Mouse (Mus musculus): ENCODE measurements around the gene Nsun7. TPM values are rescaled to one million over a fixed set of nuclear protein-coding genes. Genes with fewer than 3 reads are reported as not detected.
"Not testable (repeated sequence)": the region's sequence is repeated elsewhere in the genome, so short reads cannot be mapped to it uniquely, and the experiment has no call there.

Gene Nsun7
- under 1 TPM; 0.39 to 0.48 TPM for total RNA-seq (2021)
- long read RNA-seq, experiment 1, partial matches to known transcripts = 1 of 2 reads
- long read RNA-seq, experiment 1, other reads (novel, unspliced or antisense) = 1 of 2 reads
- long read RNA-seq, experiment 2 = 0 reads

GRCm38 (mm10) chr5:66259756-66260448 lies at the start of gene Nsun7:
Nsun7 (plus strand) TSS chr5:66259897.
- peak; percentile 93 for DNase-seq

DNA sequence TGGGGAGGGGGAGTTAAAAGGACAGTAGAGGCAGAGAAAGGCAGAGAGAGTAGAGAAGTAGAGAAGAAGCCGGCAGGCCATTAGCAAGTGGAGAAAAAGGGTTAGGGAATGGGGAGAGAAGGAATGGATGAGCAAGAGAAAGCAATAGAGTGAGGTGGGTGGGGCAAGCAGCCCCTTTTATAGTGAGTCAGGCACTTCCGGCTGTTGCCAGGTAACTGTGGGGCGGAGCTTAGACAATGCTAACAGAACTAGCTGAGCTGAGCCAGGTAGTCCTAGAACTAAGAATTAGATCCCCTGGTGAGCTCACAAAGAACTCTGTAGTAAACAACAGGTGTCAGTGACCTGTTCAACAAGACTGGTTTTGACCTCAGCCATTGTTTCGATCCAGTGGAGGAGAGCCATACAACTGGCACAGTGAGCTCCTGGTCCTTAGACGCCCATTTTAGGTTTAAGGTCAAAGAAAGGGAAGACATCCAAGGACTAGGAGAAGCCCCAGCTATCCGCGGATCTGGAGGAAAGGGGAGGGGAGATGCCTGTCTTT lies 45.2 kb upstream of the Nsun7 start:
- DNase-seq = no peak

DNA sequence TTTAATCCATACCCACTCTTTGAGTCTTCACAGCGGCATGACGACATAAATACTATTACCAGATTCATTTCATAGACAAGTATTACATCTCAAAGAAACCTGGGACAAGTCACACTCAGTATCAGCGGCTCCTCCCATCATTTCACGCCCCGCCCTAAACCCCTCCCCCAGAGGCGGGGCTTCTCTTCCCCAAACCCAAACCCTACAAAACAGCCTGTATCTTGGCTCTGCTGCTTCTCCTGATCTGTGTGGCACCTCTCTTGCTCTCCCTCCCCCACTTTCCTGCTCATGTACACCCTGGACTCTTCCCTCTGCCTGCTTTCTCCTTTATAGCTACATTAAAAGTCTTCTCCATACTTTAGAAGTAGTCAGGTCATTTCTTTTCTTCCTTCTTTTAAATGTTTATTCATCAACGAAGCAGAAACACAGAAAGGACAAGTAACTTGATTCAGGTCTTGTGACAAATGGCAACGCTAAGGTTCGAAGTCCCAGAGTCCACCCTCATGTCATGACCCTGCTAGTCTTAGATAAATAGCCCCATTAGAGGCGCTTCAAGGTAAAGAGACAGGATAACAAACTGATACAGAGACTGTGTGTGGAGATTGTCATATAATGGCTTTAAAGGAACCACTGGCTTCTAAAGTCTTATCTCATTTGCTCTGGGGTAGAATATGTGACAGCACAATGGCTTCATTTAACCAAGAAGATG lies 44.0 kb upstream of the Nsun7 start:
- no peak for DNase-seq

- no peak for DNase-seq
Observed at GRCm38 (mm10) chr5:66219692-66220091, 40.0 kb upstream of the Nsun7 start.

- no peak for DNase-seq
Observed at GRCm38 (mm10) chr5:66220620-66221019, 39.1 kb upstream of the Nsun7 start.

DNA sequence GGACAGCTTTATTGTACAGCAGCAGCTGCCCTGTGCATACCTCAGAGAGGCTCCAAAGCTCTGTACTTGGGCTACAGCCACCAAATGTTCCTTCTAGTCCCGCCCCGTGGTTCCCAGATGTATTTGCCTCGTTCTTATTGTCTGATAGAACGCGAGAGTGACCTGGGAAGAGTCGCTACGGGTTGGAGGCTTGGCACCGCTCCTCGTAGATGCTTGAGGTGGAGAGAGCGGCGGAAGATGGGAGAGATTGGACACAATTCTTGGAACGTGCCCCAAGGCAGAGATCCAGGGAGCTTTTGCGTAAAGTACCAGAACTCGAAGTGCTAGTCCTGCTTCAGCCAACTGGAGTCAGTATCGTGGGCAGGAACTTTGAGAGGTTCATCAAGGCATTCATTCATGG lies 36.8 kb upstream of the Nsun7 start:
- DNase-seq = no peak

DNA sequence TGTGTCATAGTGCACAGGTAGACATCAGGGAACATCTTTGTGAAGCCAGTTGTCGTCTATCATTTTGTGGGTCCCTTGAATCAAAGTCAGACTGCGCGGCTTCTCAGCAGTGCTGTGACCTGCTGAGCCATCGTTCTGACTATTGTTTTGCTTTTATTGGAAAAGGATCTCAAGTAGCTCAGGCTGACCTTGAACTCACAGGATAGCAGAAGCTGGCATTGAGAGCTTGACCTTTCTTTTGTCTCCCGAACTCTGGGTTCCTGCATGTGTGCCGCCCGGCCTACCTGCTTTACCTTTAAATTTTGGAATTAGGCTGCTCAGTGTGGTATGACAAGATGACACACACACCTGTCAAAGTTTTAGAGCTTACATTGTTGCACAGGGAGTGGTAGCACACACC lies 33.2 kb upstream of the Nsun7 start:
- no peak for DNase-seq

- DNase-seq = no peak
Observed at GRCm38 (mm10) chr5:66231660-66232269, 27.9 kb upstream of the Nsun7 start.

DNA sequence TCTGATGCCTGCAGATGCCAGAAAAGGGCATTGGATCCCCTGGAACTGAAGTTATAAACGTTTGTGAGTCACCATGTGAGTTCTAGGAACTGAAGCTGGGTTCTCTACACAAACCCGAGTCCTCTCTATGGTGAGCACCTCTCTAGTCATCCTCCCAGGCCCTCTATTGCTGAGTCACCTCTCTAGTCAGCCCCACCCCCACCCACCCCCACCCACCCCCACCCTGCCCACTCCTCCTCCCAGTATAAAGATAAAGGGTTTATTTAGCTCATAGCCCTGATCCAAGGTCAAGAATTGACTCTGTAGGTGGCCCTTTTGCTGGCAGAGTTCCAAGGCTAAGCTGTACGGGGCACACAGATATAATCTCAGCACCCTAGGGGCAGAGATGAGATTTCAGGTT lies 27.2 kb upstream of the Nsun7 start:
- DNase-seq = peak; percentile 26

GRCm38 (mm10) chr5:66241894-66242293 lies 17.8 kb upstream of the Nsun7 start:
- DNase-seq = peak; percentile 39

DNA sequence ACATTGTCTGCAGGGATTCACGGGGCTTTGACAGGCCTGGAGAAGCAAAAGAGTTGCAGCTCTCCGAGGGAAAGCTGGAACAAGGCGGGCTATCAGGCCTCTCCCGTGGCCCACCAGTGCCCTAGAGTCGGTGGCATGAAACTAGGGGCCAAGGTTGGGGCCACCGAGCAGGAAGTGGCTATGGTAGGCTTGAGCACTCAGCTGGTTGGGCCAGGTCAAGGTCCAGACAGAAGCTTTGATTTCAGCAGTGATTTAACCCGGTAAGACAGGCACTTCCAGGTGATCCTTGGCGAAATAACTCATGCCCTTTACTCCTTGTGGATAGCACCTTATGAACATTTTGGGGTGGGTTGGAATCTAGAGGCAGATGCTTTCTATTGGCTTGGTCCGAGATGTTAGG lies 16.2 kb upstream of the Nsun7 start:
- no peak for DNase-seq

DNA sequence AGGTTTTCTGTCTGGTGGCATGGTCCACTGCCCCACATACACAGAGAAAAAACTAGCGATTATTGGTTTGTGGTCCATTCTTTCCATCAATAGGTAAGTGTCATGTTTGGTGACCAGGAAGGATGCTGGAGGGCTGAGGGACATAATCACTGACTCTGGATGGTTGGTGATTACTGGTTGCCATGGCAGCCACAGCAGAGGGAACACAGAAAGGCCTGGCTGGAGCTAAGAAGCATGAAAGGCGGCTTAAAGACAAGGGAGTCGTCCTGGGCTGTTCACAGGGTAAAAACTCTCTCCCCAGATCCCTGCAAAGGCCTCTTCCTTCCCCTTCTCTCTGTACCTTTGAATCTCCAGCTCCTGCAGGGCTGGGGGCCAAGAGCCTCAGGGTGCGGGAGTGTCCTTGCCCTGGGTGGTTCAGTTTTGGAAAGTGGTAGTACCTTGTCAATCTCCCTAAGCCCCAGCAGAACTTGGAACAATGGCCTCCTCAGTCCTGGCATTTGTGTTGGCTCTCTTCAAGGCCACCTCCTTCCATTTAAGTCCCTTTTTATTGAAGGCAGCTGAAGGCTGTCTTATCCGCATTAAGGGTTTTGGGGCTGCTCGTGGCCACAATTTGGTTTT lies 15.5 kb upstream of the Nsun7 start:
- DNase-seq = no peak

DNA sequence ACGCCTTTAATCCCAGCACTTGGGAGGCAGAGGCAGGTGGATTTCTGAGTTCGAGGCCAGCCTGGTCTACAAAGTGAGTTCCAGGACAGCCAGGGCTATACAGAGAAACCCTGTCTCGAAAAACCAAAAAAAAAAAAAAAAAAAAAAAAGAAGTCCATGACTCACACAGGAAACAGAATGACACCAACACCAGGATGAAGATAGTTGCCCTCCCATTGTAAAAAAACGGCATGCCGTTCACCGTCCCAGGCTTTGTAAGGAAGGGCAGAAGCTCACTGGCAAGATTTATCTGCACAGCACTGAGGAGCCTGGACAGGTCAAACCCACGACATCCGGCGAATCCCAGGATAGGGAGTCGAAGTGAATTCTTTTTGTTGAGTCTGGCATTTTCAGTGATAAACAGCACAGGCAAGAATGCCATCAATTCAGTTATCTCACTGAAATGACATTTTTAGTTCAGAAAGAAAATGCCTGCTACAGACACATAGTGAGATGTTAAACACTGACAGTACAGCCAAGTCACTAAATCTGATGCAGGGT lies 13.7 kb upstream of the Nsun7 start:
- DNase-seq = peak; percentile 45

DNA sequence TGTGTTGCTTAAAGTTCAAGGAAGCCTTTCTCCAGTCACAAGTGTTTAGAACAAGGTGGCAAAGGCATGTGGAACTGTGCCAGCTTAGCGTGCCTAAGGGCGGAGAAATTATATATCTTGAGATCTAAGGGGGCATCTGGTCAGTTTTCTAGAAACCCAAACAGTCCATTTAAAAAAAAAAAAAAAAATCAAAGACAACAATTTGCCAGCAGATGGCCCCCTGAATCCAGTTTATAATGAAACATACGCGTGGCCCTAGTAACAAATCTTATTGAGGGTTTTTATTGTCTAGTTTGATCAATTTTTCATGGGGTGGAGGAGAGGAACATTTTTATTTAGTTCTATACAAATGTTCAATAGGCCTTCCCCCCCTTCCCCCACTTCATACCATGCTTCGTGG lies 6.5 kb upstream of the Nsun7 start:
- DNase-seq = no peak

- DNase-seq = no peak
Observed at GRCm38 (mm10) chr5:66255044-66255443, 4.7 kb upstream of the Nsun7 start.

DNA sequence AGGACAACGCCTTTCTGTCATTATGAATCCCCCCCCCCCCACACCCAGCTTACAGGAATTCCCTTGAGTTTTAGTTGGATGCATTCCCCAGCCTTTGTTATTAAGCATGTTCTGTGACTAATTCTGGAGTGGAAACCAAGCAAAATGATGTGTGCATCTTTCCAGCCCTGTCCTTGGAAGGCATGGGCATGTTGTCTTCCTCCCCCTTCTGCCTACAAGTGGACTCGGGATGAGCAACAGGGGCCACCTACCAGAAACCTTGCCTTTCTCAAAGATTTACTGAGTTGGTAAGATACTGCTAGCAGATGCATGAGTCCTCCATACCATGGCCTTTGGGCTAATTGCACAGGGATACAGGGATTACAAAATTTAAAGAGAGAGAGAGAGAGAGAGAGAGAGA lies 697 bp upstream of the Nsun7 start:
- DNase-seq = no peak

DNA sequence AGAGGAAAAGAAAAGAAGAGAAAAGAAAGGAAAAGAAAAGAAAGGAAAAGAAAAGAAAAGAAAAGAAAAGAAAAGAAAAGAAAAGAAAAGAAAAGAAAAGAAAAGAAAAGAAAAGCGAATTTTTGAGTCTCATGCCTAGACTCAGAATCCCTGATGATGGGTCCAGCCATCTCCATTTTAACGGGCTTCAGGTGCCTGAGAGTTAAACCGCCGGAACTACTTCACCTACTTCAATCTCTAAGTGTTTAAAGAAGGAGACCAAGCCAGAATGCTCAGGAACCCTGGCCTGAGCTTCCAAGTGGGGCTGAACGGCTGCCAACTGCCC lies 304 bp upstream of the Nsun7 start:
- DNase-seq = not testable (repeated sequence)

DNA sequence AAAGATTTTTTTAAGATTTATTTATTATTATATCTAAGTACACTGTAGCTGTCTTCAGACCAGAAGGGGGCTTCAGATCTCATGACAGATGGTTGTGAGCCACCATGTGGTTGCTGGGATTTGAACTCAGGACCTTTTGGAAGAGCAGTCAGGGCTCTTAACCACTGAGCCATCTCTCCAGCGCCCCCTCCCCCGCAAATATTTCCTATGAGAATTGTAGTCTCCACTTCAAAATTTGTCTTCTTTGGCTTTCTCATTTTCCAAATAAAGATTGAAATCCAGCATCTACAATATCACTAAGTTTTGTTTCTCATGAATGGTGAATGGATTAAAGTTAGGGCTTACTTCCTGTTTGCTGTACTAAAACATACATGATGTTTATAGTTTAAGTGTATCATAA lies 2.8 kb downstream of the Nsun7 start:
- DNase-seq = no peak

DNA sequence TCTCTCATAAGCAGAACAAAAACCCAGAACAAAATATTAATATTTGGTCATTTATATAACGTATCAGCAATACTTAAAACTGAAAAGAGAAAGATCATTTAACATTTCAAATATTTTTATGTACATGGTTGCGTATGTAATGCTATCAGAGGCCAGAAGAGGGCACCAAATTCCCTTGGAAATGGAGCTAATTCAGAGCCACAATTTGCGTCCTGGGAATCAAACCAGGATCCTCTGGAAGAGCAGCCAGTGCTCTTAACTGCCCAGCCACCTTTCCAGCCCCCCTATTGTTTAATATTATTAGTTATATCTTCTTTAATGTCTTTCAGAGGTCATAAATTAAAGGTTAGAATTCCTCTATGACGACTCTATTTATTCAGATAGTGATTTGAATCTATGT lies 3.7 kb downstream of the Nsun7 start:
- peak; percentile 64 for DNase-seq

DNA sequence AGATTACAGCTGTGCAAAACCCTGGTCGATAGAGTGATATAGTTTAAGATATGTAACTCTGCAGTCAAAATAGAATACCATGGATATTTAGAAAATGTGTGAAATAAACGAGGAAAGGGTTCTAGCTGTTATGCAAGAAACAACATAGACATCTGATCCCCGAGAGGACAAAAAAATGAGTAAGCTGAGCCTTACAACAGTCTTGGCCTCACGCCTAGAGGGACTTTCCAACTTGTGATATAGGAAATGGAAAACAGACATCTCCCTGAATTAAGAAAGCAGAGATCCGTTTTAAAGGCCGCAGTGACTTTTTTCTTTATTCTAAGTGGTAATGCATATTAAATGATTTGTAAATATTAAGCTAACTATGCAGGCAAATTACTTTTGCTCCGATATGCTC lies 9.9 kb downstream of the Nsun7 start:
- DNase-seq = peak; percentile 55

DNA sequence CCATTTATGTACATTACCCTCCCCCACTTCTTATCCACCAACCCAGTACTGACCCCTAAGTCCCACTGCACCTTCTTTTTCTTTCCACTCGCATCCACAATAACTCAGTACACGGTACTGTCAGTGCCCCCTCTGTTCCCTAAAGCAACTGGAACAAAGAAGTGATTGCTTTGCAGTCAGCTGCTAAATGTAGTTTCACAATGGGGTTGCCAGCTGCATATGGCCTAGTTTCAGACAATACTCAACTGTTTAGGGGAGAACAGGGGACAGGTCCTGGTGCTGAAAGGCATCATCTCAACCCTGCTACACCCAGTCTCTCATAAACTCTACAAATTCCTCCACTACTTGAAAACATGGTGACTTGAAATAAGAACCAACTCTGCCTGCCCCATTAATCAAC lies 11.4 kb downstream of the Nsun7 start:
- DNase-seq = no peak

DNA sequence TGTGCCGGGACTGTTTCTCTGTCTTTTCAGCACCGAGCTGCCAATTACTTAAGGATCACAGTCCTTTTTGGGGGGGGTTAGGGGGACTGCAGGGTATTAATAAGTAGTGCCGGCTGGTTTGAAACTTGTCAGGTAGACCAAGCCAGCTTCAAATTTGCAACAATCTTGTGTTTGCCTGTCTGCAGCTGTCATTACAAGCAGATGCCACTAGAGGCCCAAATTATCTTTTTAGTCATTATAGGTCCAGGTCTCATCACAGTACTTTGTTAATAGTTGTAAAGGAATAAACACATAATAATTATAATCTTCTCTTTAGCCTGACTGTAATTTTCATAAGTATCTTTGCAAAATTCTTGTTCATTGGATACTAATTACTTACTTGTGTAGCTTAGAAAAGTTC lies 14.7 kb downstream of the Nsun7 start:
- DNase-seq = no peak

GRCm38 (mm10) chr5:66279650-66280049 lies 20.0 kb downstream of the Nsun7 start:
- DNase-seq = no peak

Data from adrenal gland, postnatal 10 days (tissue).